Mouse (Mus musculus) limb, embryonic 14.5 days (tissue): Measurements from ENCODE around the gene Galnt18. TPM values are rescaled to one million over a fixed set of nuclear protein-coding genes. Genes with fewer than 3 reads are reported as not detected.

ENCODE experiments used
- ATAC-seq: fragments of 200-750 bp; cut with Nextera tagmentation; 2 replicates; pipeline ENCODE4 v1.8.0; 2017; ENCODE audit warnings: low read depth, moderate number of reproducible peaks, moderate TSS enrichment; ENCODE audit not compliant: low FRiP score
- DNase-seq: peaks from one replicate; pipeline ENCODE4 v3.0.0-alpha.2; 2015; ENCODE audit warnings: low spot score
- H3K27ac ChIP-seq: fragments of 300-500 bp; sonication (generic); replicated peaks from 2 replicates; pipeline ENCODE4 v1.5.1; 2014; ENCODE audit warnings: low read depth, mild to moderate bottlenecking, low read length, moderate library complexity, mixed read lengths
- H3K27me3 ChIP-seq: fragments of 300-500 bp; sonication (generic); 2 replicates; pipeline ENCODE4 v1.6.1; 2014; ENCODE audit warnings: low read length, mixed read lengths; ENCODE audit not compliant: control insufficient read depth, insufficient read depth
- H3K36me3 ChIP-seq: fragments of 300-500 bp; sonication (generic); 2 replicates; pipeline ENCODE4 v1.6.1; 2014; ENCODE audit warnings: mild to moderate bottlenecking, low read length, moderate library complexity, mixed read lengths; ENCODE audit not compliant: control insufficient read depth, insufficient read depth
- H3K4me1 ChIP-seq: fragments of 300-500 bp; sonication (generic); 2 replicates; pipeline ENCODE4 v1.6.1; 2014; ENCODE audit warnings: antibody characterized with exemption, low read length, mixed read lengths; ENCODE audit not compliant: control insufficient read depth, insufficient read depth
- H3K4me2 ChIP-seq: fragments of 300-500 bp; sonication (generic); replicated peaks from 2 replicates; pipeline ENCODE4 v1.6.1; 2014; ENCODE audit warnings: low read depth, mild to moderate bottlenecking, low read length, moderate library complexity; ENCODE audit not compliant: severe bottlenecking
- H3K4me3 ChIP-seq: fragments of 300-500 bp; sonication (generic); replicated peaks from 2 replicates; pipeline ENCODE4 v1.5.1; 2014; ENCODE audit warnings: low read length
- H3K9ac ChIP-seq: fragments of 300-500 bp; sonication (generic); 2 replicates; pipeline ENCODE4 v1.6.1; 2014; ENCODE audit warnings: mild to moderate bottlenecking, low read depth, low read length, moderate library complexity; ENCODE audit not compliant: severe bottlenecking
- H3K9me3 ChIP-seq: fragments of 300-500 bp; sonication (generic); 2 replicates; pipeline ENCODE4 v1.6.1; 2016; ENCODE audit warnings: low read length; ENCODE audit not compliant: control insufficient read depth
- POLR2A ChIP-seq: fragments of 200-500 bp; IDR thresholded peaks from 2 replicates; pipeline ENCODE4 v1.8.0; 2012; ENCODE audit warnings: inconsistent platforms, mild to moderate bottlenecking, moderate library complexity, borderline replicate concordance; ENCODE audit not compliant: insufficient read depth, insufficient read length; ENCODE audit errors: extremely low read depth
- WGBS: fragments of 180-500 bp; shearing (Covaris S2); extraction: QIAGEN DNeasy Blood & Tissue Kit; methylation state at CpG from one replicate; pipeline ENCODE4 v1.1.7; 2014; 5-methylcytosine and 5-hydroxymethylcytosine counted together
- polyA plus RNA-seq, 2 experiments: library from polyadenylated mRNA; depleted of rRNA in 1 of 2; stranded (reverse) in 1 of 2; unstranded in 1 of 2; fragments of >200 nt; fragmentation: Nextera tagmentation in 1 of 2; extraction: Ambion mirVana in 1 of 2; gene quantifications; 2 replicates each; pipeline versions ENCODE4 v1.2.1 to v1.2.3; 2012 to 2014

Gene Galnt18
- polyA plus RNA-seq, 2 experiments = 19.1 to 24.7 TPM

GRCm38 (mm10) chr7:111509167-111509854 is 270.5 kb downstream of the Galnt18 start:
- H3K36me3 ChIP-seq = no peaks in the 10 kb centered on the region
- H3K9ac ChIP-seq = no peak overlapping the region
- H3K9me3 ChIP-seq = no peaks in the 10 kb centered on the region
- no peak for ATAC-seq
- H3K4me2 ChIP-seq = no peak overlapping the region
- no peak overlapping the region for H3K4me3 ChIP-seq
- H3K27me3 ChIP-seq = no peaks in the 10 kb centered on the region
- H3K27ac ChIP-seq = no peak overlapping the region
- WGBS = 60% methylated on average over 2 of the region's 2 CpGs
- no peaks in the 10 kb centered on the region for H3K4me1 ChIP-seq
- no peak for TF ChIP-seq POLR2A
- DNase-seq = no peak

- H3K27ac ChIP-seq = no peak overlapping the region
- no peak for TF ChIP-seq POLR2A
- H3K4me1 ChIP-seq = no peaks in the 10 kb centered on the region
- H3K9ac ChIP-seq = no peak overlapping the region
- DNase-seq (no peak), ATAC-seq (no peak)
- 73% methylated on average over 2 of the region's 2 CpGs for WGBS
- H3K4me2 ChIP-seq = no peak overlapping the region
- no peaks in the 10 kb centered on the region for H3K36me3 ChIP-seq
- no peak overlapping the region for H3K4me3 ChIP-seq
- H3K27me3 ChIP-seq = no peaks in the 10 kb centered on the region
- H3K9me3 ChIP-seq = no peaks in the 10 kb centered on the region
Observed at GRCm38 (mm10) chr7:111500616-111501015, 279.2 kb downstream of the Galnt18 start.

- H3K4me3 ChIP-seq = no peak overlapping the region
- no peak overlapping the region for H3K9ac ChIP-seq
- H3K4me1 ChIP-seq = no peaks in the 10 kb centered on the region
- H3K27me3 ChIP-seq = no peaks in the 10 kb centered on the region
- no peaks in the 10 kb centered on the region for H3K36me3 ChIP-seq
- WGBS = 58% methylated on average over 2 of the region's 2 CpGs
- no peak overlapping the region for H3K4me2 ChIP-seq
- DNase-seq = no peak
- no peak overlapping the region for H3K27ac ChIP-seq
- no peak for TF ChIP-seq POLR2A
- ATAC-seq = no peak
- no peaks in the 10 kb centered on the region for H3K9me3 ChIP-seq
Observed at GRCm38 (mm10) chr7:111499255-111499790, 280.5 kb downstream of the Galnt18 start.

GRCm38 (mm10) chr7:111497191-111497590 is 282.6 kb downstream of the Galnt18 start:
- no peak for ATAC-seq
- TF ChIP-seq POLR2A = no peak
- WGBS = 64% methylated on average over 6 of the region's 6 CpGs

GRCm38 (mm10) chr7:111492242-111492949 is 287.4 kb downstream of the Galnt18 start:
- no peak overlapping the region for H3K27ac ChIP-seq
- no peaks in the 10 kb centered on the region for H3K27me3 ChIP-seq
- H3K36me3 ChIP-seq = no peaks in the 10 kb centered on the region
- no peak for ATAC-seq
- no peak for DNase-seq
- H3K4me3 ChIP-seq = no peak overlapping the region
- WGBS = 55% methylated on average over 5 of the region's 5 CpGs
- H3K4me1 ChIP-seq = no peaks in the 10 kb centered on the region
- TF ChIP-seq POLR2A = no peak
- H3K4me2 ChIP-seq = no peak overlapping the region
- no peaks in the 10 kb centered on the region for H3K9me3 ChIP-seq
- no peak overlapping the region for H3K9ac ChIP-seq

More at GRCm38 (mm10) chr7:111497191-111497590, 282.6 kb downstream of the Galnt18 start:
- no peak overlapping the region for H3K4me2 ChIP-seq
- H3K4me3 ChIP-seq = no peak overlapping the region
- DNase-seq = no peak
- H3K4me1 ChIP-seq = no peaks in the 10 kb centered on the region
- no peaks in the 10 kb centered on the region for H3K27me3 ChIP-seq
- H3K9ac ChIP-seq = no peak overlapping the region
- H3K27ac ChIP-seq = no peak overlapping the region
- H3K9me3 ChIP-seq = no peaks in the 10 kb centered on the region
- H3K36me3 ChIP-seq = no peaks in the 10 kb centered on the region
